Mouse (Mus musculus) ovary, postnatal 10 days (tissue): ENCODE results near the gene Idh1.

Experiments
- DNase-seq: peaks from one replicate; pipeline ENCODE4 v3.0.0; 2022; ENCODE audit warnings: low spot score

Gene Idh1

DNA sequence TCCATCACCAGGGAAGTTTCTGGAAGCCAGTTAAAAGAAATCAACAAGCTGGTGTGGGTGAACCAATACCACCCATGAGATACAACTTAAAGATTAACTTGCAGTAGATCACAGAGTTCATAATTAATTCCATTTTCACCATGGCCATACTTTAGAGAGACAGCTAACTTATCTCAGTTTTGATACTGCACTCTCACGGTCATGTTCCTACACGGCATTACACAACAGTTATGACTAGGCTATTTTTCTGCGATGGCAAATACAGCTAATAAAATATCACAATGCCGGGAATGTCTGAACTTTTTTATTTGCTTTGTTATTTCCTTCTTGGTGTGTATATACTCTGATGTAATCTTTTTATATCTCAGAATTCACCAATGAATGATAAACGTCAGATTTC lies 9.4 kb downstream of the Idh1 start:
- no peak for DNase-seq

DNA sequence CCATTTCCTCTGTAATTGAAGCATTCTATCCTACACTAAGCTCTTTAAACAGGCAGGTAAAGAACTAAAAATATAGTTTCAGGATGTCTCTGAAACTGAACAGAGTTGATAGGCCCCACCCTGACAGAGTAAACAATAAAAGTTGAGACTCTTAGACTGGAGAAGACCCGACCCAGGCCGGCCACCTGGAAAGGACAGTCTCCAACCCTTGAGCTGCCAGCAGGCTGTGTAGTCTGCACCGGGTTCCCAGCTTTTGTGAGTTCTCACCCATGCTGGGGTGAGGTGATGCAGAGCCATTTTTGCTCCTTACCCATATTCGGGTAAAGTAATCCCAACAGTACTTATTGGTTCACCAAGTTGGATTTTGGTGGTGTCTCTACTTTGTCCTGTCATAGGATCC lies 10.1 kb downstream of the Idh1 start:
- no peak for DNase-seq

- no peak for DNase-seq
Measured at GRCm38 (mm10) chr1:65173716-65174115, 12.6 kb downstream of the Idh1 start.

- DNase-seq, result no peak
Measured at GRCm38 (mm10) chr1:65171579-65171978, 14.7 kb downstream of the Idh1 start.

- no peak for DNase-seq
Measured at GRCm38 (mm10) chr1:65169947-65170346, 16.4 kb downstream of the Idh1 start.

- no peak for DNase-seq
Measured at GRCm38 (mm10) chr1:65169536-65169935, 16.8 kb downstream of the Idh1 start.

DNA sequence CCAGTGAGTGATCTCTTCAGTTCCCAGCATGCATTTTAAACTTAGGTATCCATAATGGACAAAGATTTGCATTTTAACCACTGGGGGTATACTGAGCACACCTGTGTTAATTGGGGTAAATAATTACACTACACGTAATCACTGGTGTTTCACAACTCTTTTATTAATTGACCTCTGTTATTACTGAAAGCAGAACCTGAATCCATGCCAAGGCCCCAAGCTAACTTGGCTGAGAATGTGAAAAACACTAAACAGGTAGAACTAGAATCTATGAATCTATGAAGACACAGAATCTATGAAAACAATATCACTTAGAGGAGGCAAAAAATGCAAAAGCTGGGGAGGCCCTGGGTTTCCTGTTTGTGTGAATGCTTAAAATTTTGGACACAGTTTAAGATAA lies 18.8 kb downstream of the Idh1 start:
- no peak for DNase-seq

DNA sequence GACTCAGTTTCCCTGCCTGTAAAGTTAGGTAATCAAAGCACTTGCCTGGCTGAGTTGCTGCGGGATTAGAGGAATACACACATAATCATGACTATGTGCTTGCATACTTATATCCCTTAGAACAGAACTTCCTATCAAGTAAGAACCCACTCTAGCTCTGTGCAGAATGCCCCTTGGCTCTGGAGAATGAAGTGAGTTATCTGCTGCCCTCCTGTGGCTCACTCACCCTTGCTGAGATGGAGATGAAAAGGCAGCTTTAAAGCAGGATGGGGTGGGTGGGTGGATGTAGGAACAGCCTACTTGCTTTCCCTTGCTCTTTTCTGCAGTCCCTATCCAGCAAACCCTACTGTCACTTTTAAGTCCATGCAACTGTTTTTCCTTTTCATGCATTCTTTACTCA lies 24.1 kb downstream of the Idh1 start:
- no peak for DNase-seq

- DNase-seq, result no peak
Measured at GRCm38 (mm10) chr1:65156111-65156510, 30.2 kb downstream of the Idh1 start.

DNA sequence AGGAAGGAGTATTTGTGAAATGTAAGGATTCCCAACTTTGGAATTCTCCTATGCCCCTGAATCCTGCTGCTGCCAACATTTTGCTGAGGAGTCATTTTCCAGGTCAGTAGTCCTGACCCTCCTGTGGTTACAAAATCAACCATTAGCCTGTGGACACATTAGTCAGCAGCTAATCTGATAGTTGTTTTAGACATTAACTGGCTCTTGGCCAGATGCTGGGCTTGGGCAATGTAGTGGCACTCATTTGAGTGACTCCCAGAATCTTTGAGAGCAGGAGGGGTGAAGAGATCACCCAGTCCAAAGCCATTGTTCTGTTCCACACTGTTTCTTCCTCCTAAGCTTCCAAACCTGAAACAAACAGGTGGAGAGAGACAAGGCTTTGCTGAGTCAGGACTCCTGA lies 31.5 kb downstream of the Idh1 start:
- no peak for DNase-seq

GRCm38 (mm10) chr1:65147971-65148370 lies 38.3 kb downstream of the Idh1 start:
- no peak for DNase-seq

GRCm38 (mm10) chr1:65147326-65147725 lies 39.0 kb downstream of the Idh1 start:
- DNase-seq, result no peak

- no peak for DNase-seq
Measured at GRCm38 (mm10) chr1:65146601-65147000, 39.7 kb downstream of the Idh1 start.

DNA sequence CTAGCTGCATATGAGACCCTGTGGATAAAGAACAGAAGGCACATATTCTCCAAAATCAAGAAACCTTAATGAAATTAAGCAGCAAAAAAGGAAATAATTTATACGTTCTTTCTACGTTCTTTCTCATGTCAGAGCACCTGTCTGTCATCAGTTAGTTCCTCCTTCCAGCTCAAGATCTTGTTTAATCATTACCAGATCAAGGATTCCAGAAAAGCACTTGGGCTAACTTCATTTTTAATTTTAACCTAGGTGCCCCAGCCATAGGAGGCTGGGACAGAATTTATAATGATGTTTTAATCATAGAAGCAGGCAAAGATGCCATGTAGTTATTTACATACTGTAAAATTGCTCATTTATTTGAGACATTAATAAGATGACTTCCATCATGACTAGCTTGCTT lies 41.5 kb downstream of the Idh1 start:
- DNase-seq, result no peak

DNA sequence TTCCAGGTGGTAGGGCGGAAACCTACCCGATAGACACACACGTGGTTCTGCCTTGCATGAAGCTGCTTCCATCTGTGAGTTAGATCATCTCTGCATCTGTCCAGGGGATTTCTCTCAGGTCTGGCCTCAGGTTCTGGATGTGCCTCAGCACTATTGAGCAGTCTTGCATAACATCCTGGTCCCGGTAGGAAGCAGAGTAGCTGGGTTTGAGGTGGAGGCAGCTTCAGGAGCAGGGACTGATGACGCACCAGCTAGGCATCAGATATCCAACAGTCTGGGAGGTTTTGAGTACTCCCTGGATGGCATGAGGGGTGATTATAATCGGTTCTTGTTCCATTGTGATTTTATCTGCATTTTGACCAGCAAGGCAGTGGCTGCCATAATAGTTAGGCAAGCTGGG lies 48.7 kb downstream of the Idh1 start:
- DNase-seq, result no peak

- DNase-seq, result no peak
Measured at GRCm38 (mm10) chr1:65132833-65133232, 53.5 kb downstream of the Idh1 start.

- DNase-seq, result no peak
Measured at GRCm38 (mm10) chr1:65131671-65132070, 54.6 kb downstream of the Idh1 start.

DNA sequence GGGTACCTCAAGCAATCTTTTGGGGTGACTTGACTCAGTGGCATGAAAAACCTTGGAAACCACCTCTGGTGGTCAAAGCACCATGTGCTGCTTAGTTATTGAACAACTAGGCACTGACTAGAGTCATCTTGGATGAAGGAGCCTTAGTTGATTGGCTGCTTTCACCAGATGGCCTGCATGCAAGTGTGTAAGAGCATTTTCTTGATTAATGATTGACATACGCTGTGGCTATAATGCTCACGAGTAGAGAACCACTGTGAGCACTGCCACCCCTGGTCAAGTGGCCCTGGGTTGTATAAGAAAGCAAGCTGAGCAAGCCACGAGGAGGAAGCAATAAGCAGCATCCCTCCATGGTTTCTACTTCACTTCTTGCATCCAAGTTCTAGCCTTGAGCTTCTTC lies 56.1 kb downstream of the Idh1 start:
- DNase-seq, result no peak

DNA sequence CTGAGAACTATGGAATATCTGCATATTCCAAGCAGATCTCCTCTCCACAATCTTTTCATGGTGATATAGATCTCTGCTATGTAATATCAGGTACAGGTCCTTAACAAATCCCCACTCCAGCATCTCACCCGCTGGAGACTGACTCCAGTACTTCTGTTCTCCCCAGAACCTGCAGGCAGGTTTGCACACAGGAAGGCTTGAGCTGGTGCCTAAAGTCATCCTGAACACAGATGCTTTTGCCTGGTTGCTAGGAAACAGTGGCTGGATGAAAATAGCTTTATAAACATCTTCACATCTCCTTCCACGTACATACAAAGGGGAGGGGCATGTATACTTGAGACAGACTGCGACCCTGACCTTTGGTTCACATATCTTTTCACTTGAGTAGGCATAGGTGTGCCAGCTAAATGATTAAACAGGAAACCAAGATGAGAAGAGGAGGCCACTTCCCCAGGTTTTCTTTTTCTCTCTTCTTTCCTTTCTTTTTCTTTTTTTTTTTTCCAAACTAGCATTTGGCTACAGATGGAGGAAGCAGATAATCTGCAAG lies 56.6 kb downstream of the Idh1 start:
- no peak for DNase-seq

- DNase-seq, result no peak
Measured at GRCm38 (mm10) chr1:65122574-65123372, 63.5 kb downstream of the Idh1 start, which contains the start of gene D630023F18Rik. Gene D630023F18Rik (minus strand): TSS chr1:65123214.

GRCm38 (mm10) chr1:65119438-65119837 lies 66.9 kb downstream of the Idh1 start, which contains the start of gene Gm28845:
Gene Gm28845 (minus strand): TSS chr1:65119558.
- no peak for DNase-seq

- no peak for DNase-seq
Measured at GRCm38 (mm10) chr1:65118150-65118913, 68.0 kb downstream of the Idh1 start.

- DNase-seq, result no peak
Measured at GRCm38 (mm10) chr1:65113536-65114172, 72.6 kb downstream of the Idh1 start.
